Mouse (Mus musculus) heart, postnatal 25 days (tissue): Measurements from ENCODE around the gene B4gat1. TPM values are rescaled to one million over a fixed set of nuclear protein-coding genes. Genes with fewer than 3 reads are reported as not detected.

ENCODE experiments used
- DNase-seq: peaks from one replicate; pipeline ENCODE4 v3.0.0; 2022; ENCODE audit warnings: low spot score
- intact Hi-C: fragments of 180-260 bp; cut with DNase I; formaldehyde crosslinking; loops from one replicate; pipeline ENCODE4 v1.15.1; 2025
- total RNA-seq, 2 experiments: library from RNA; stranded (reverse); gene quantifications; 2 replicates each; pipeline ENCODE4 v1.2.3; 2021

The B4gat1 gene
- total RNA-seq, 2 experiments from 2014 or later = 47.0 to 47.3 TPM

DNA sequence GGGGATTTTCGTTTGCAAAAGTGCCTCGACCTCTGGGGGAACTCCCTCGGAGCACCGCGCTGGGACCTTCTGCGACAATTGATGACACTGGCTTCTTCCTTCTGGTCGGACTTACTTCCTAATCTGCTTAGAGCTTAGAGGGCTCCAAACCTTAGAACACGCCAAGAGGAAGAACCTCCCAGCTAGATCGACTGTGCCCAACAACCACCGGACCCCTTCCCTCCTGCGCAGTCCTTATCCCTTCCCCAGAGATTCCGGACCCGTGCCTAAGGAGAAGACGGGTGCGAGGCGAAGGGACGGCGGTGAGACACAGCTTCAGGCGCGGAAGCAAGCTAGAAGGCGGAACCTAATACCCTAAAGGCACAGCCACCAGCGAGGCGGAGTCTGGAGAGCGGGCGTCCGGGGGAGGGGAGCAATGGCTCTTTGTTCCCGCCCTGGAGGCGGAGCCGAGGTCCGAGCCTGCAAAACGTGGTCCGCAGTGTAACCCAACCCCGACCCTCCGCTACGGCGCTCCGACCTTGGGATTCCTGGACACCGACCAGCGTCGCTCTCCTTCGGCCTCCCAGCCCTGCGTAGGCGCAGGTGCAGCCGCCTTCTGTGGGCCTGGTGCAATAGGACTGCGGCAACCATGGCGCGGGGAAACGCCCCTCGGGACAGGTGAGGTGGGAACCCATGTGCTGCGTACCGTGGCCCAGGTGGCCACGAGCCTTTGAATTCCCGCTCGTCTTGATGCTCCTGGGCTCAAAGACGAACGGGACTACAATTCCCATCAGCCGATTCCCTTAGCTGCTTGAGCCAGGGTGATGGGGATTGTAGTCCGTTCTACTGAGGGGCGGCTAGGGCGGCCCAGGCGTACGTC, 14.8 kb upstream of the B4gat1 start, which contains the start of gene Slc29a2:
Gene Slc29a2, plus strand, starts transcription at position 240 of the 859 bp plus-strand sequence.
- intact Hi-C loops = loop anchor here (2.0 kb wide), 1 partner anchor 15 kb away; the partner anchor contains the start of genes AC124502.3 and B4gat1

DNA sequence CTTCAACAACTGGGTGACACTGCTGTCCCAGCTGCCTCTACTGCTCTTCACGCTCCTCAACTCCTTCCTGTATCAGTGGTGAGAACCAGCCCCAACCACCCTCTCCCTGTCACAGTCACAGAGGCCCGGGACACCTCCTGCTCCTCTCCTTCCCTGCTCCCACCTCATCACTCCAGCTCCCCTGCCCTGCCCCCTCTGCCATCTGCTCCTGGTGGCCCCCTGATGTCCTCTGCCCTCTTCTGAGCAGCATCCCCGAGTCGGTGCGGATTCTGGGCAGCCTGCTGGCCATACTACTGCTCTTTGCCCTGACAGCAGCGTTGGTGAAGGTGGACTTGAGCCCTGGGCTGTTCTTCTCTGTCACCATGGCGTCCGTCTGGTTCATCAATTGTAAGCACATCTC, 12.5 kb upstream of the B4gat1 start:
- intact Hi-C loops = no loop called here

More for the DNA sequence above, 14.8 kb upstream of the B4gat1 start, which contains the start of gene Slc29a2:
- DNase-seq = peak; percentile 87

DNA sequence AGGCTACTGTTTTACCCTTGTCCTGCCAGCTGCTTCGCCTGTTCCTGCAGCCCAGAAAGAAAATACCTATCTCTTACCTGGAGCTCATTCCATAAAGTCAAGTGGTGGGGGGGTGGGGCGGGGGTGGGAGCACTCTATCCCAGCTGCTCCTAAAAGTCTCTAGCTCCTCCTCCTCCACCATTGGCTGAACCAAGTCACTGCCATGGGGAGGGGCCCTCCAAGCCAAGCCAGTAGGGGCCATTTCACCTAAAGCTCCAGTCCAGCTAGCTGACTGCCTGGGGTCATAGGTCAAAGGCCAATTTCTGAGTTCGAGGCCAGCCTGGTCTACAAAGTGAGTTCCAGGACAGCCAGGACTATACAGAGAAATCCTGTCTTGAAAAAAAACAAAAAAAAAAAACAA, 5.9 kb upstream of the B4gat1 start:
- DNase-seq = no peak

More for the DNA sequence above, 12.5 kb upstream of the B4gat1 start:
- DNase-seq = no peak

DNA sequence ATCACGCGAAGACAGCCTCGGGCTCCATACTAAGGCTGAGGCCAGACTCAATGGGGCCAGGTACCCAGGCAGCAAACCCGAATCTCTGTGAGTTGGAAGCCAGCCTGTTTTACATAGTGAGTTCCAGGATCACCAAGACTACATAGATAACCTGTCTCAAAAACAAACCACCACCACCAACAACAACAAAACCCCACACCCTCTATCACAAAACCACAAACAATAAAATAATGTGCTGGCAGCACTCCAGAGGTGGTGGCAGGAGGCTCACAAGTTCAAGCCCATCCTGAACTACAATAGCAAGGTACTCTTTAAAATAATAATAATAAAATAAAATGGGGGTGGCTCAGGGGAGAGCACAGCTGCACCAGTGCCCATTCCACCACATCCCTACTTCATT, 2.0 kb upstream of the B4gat1 start:
- DNase-seq = no peak
- intact Hi-C loops = no loop called here

More for the DNA sequence above, 5.9 kb upstream of the B4gat1 start:
- intact Hi-C loops = no loop called here

DNA sequence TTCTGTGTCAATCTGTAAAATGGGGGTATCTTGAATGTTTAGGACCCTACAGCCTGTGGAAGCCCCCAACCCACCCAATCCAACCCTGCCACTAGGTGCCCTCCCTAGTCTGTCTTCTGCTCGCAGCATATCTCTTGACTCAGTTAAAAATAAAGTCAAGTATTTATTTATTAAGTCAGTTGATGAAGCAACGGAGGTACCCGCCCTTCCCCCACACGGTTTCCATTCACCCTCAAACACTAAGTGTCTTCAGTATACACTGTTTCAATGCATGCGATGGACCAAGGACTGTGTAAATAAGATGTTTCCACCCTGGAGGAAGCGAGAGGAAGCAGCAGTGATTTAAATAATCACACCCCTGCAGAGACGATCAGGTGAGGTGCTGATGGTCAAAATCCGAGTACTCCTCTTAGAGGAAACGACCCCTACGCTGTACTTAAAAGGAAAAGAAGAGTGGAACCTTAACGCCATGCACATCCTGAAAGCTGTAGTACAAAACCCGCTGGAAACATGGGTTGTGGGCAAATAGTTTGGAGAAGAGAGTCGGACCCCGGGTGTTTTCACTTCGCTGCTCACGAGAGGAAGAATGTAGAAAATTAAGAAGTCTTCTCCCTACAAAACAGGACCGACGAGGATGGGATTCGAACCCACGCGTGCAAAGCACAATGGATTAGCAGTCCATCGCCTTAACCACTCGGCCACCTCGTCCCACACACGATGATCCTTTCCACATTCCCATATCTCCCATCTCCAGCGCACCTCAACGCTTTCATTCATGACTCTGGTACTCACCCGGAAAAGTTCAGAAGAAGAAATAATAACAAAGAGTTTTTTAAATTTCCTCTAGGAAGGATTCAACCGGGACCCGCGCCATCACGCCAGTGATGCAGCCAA, 701 bp upstream of the B4gat1 start:
- intact Hi-C loops = loop anchor here (2.0 kb wide), 1 partner anchor 13 kb away; no protein-coding TSS in a partner anchor
- peak; percentile 59 for DNase-seq

DNA sequence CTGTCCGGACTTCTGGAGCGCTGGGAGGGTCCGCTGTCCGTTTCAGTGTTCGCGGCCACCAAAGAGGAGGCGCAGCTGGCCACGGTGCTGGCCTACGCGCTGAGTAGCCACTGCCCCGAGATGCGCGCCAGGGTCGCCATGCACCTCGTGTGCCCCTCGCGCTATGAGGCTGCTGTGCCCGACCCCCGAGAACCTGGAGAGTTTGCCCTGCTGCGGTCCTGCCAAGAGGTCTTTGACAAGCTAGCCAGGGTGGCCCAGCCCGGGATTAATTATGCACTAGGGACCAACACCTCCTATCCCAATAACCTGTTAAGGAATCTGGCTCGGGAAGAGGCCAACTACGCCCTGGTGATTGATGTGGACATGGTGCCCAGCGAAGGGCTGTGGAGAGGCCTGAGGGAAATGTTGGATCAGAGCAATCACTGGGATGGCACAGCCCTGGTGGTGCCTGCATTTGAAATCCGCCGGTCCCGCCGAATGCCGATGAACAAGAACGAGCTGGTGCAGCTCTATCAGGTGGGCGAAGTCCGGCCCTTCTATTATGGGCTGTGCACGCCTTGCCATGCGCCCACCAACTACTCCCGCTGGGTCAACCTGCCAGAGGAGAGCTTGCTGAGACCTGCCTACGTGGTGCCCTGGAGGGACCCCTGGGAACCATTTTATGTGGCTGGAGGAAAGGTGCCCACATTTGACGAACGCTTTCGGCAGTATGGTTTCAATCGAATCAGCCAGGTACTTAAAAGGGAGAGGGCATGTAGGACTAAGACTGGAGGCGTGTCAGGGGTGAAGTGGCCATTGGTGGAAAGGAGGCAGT, 882 bp downstream of the B4gat1 start:
- intact Hi-C loops = loop anchor here (2.0 kb wide), 1 partner anchor 15 kb away; no protein-coding TSS in a partner anchor
- no peak for DNase-seq

DNA sequence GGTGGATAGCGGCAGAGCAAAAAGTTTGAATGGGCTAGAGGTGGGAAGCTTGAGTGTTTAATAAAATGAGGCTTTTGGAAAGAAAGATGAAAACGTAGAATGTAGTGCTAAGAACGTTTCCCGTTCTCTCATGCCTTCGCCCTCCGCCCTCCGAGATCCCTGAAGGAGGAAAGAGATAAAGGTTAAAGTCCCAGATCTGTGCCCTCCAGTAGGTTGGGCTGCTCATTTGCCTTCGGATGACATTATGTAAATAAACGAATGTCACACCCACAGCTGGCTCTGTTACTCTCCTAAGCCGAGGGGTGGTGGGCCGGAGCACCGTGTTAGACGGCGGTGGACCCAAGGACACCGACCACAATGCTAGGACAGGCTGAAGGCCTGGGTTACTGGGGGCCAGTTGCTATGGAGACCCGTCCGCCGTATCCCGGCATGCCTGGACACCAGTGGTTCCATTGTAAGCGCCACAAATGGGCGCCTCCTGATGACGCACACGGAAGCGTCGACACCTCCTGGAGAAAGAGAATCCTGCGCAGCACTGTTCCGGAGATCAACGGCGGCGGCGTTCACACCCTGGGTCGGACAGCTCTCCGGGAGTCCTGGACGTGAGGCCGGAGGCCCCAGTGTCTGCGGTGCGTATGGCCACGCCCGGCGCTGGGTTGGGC, 2.4 kb downstream of the B4gat1 start, which contains the start of gene Brms1:
Gene Brms1, plus strand, starts transcription at position 493 of the 662 bp plus-strand sequence.
- DNase-seq = peak; percentile 82
- intact Hi-C loops = no loop called here

DNA sequence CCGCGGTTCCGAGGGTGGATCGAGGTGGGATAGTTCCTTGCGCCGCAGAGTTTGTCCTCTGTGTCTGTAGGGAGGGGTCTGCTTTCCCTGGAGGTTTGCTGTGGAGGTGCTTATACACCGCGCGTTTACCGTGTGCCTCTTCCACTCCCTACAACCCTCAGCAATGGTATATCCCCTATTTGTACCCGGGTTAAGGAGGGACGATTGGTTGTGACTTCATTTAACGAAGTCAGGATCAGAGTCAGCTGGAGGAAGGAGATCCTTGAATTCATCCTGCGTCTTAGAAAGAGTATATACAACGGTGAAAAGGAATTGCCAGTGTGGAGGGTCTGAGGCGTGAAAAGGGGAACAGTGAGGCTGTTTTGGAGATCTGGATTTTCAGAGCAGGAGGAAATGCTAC, 3.0 kb downstream of the B4gat1 start:
- intact Hi-C loops = no loop called here
- no peak for DNase-seq

DNA sequence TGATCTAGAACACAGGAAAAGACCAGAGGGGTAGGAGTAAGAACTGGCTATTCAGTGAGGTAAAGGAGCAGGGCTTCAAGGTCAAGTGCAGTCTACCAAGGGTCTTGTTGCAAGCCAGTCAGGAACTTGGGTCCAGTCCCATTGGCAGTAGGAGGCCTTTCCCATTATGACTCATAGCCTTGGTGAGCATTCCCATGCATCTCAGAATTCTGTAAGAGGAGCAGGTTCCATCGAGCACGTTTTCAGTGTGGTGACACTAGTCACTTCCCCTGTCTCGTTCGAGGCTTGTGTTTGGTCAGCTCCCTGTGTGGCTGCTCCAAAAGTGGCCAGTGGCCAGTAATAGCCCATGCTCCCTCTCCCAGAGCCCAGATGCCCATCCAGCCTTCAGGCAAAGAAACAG, 6.9 kb downstream of the B4gat1 start:
- DNase-seq = no peak
- intact Hi-C loops = loop anchor here (5.0 kb wide), 1 partner anchor 37 kb away; no protein-coding TSS in a partner anchor

DNA sequence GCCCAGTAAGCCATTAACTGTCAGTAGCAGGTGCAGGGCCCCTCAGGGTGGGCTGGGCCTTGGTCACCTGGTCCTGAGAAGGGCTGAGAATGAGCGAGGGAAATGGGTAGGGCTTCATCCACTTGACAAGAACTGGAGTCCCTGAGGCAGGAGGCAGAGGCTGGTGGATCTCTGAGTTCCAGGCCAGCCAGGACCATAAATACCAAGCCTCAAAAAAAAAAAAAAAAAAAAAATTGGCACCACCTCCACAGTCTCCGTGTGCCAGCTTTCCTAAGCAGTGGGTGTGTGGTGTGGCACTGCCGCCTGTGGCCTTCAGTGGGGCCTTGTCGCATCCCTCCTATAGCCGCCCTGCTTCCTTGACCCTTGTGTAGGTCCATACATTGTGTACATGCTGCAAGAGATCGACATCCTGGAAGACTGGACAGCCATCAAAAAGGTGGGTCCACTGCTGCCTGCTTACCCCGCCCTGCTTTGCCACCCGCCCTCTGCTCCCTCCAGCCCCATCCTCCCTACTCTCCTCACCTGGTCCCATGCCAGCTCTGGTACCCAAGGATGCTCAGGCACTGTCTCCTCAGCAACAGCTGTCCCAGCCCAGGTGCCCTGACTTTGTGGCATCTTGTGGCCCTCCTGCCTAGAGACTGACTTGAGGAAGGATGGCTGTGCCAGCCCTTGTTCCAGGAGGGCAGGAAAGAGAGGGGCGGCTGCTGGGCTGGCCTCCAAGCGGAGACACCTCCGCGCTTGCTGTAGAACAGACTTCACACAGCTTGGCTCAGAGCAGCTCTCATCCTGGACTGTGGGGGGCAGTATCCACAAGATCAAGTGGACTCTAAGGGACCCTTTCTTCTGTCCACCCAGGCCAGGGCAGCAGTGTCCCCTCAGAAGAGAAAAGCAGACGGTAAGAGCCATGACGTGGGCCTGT, 9.8 kb downstream of the B4gat1 start:
- intact Hi-C loops = loop anchor here (5.0 kb wide), 1 partner anchor 34 kb away; no protein-coding TSS in a partner anchor
- DNase-seq = no peak

DNA sequence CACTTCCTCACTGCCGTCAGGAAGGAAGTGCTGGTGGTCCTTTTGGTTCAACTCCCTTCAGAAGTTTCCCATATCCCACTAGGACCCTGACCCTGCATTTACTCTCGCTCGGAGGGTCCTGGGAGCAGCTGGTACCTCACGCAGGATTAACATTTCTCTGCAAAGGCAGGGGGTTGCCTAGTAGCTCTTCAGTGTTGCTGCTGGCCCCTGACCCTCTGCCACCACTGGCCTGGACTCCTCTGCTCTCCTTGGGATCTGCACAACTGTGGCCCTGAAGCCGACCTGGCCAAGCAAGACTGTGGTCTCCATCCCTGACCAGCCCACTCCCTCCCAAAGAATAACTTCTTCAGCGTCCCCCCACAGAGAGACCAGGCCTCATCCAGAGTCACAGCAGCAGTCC, 10.7 kb downstream of the B4gat1 start:
- intact Hi-C loops = loop anchor here (5.0 kb wide), 1 partner anchor 33 kb away; no protein-coding TSS in a partner anchor
- DNase-seq = no peak

DNA sequence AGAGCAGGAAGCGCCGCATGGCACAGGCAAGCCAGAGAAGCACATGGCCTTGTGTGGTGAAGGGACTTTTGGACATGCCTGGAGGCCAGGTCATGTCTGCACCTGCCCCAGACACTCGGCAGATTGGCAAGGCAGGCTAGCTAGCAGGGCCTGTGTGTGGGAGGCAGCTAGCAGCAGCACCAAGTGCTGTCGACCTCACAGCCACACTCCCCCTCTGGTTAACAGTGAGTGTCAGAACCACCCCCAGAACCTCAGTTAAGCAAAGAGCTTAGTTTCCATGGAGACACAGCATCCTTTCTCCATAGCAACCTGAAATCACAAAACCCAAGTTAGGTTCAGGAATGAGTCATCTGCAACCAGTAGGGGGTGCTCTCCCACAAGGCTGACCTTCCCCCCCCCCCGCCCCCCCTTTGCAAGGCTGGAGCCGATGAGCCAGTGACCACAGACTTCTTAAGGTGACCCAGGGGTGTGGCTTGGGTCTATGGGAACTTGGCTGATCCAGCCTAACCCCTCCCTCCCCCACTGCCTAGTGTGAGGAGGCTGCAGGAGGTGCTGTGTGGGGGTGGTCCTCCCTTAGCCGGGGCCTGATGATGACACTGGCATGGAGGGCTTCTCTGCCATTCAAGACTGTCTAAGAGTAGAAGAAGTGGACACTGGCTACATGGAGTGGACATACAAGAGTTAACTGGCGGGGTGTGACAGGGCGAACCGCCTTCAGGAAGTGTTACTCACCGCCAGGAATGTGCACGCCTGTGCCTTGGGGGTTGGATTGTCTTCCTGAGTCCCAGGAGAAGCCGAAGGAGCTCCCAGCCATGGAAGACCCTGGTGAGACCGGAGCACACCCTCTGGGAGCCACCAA, 11.7 kb downstream of the B4gat1 start, which contains the start of gene Rin1:
Gene Rin1, plus strand, starts transcription at position 435 of the 859 bp plus-strand sequence.
- intact Hi-C loops = no loop called here

DNA sequence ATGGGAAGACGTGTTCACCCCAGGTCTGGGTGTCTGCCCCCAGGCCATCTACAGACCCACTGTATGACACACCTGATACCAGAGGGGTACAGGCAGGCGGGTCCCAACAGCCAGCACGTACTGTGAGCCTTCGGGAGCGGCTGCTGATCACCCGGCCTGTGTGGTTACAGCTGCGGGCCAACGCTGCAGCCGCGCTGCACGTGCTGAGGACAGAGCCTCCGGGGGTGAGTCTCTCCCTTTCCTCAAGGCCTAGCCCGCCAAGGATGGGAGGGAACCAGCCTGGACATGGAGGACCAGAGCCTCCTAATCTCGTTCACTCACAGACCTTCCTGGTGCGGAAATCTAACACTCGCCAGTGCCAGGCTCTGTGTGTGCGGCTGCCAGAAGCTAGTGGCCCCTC, 12.4 kb downstream of the B4gat1 start:
- intact Hi-C loops = no loop called here
- no peak for DNase-seq

More for the DNA sequence above, 11.7 kb downstream of the B4gat1 start, which contains the start of gene Rin1:
- DNase-seq = peak; percentile 58

DNA sequence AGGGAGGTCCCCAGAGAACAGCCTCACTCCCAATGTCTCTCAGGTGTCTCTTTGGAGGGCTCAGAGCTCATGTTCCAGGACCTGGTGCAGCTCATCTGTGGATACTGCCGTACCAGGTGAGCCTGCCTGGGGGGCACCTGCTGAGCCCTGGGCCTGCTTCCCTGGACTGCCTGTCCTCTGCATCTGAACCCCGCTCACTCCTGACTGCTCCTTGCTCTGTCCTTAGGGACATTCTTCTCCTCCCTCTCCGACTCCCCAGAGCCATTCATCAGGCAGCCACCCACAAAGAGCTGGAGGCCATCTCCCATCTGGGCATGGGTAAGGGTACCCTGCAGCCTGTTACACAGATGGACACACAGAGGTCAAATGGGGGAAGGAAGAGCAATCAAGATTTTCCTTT, 12.9 kb downstream of the B4gat1 start:
- intact Hi-C loops = no loop called here
- no peak for DNase-seq

DNA sequence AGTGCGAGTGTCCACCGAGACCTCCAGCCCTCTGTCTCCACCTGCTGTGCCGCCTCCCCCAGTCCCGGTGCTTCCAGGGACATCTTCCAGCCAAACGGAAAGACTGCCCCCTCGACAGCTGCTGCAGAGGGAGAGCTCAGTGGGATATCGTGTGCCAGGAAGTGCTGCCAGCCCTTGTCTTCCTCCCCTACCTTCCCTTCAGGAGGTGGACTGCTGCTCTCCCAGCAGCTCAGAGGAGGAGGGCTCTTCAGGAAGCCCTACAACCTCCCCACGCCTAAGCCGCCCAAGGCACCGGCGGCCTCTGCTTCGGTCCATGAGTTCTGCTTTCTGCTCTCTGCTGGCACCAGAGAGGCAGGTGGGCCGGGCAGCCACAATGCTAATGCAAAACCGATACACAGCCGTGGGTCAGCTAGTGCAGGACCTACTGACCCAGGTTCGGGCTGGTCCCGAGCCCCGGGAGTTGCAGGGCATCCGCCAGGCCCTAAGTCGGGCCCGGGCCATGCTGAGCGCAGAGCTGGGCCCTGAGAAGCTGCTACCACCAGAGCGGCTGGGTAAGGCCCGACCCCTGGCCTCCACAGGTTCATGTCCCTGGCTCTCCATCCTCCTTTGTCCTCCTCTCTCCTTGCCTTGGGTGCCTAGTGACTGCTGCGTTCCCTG, 13.7 kb downstream of the B4gat1 start:
- no peak for DNase-seq
- intact Hi-C loops = no loop called here

DNA sequence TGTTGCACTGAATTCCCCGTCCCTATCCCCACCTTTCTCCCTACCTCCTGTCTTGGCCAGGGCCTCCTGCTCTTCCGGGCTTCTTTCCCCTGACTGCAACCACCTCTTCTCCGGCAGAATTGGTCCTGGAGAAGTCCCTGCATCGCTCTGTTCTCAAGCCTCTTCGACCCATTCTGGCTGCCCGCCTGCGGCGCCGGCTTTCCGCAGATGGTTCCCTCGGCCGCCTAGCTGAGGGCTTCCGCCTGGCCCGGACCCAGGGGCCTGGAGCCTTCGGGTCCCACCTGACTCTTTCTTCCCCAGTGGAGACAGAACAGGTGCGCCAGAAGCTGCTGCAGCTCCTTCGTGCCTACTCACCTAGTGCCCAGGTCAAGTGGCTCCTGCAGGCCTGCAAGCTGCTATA, 14.2 kb downstream of the B4gat1 start:
- intact Hi-C loops = no loop called here
- DNase-seq = no peak
